Mouse (Mus musculus) cerebellum, adult 9-10 months (tissue): ENCODE measurements around the gene Uvrag.

Source experiments
- DNase-seq: peaks from one replicate; pipeline ENCODE4 v3.0.0; 2022

Uvrag gene

DNA sequence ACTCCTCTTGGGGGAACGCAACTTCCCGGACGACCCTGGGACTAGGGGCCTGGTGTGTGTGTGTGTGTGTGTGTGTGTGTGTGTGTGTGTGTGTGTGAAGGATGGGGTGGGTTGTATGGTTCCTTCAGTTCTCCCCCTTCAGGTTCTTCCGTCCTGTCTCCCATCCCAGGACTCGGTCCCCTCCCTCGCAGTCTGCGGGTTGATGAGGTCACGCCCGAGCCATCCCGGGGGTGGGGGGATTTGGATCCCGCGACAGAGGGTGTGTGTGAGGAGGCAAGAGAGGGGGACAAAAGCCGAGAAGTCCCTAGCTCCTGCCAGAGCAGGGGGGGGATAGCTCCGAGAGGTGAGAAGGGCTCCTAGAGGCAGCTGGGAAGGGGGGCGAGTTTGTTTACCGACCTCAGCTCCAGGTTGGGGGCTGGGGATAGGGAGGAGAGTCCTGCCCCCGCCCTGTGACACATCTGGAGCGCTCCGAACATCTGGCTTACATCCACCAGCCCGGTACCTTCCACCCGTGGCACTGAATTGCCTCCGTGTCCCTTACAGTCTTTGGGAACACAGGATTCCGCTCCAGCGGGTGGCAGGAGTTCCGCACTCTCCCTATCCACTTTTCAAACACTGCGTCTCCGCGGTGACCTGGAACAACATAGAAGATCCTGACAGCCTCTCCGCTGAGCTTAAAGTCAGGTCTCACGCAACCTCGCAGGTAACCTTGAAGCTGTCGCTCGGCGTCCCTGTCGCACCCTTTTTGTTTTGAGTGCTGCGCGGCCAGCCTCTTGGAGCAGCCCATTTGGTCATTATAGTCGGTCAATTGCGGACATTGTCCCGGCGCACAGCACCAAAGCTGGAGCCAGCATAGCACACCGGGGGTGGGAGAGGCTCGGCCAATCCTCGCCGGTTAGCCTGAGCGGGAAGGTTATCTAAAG lies 305.2 kb downstream of the Uvrag start:
- no peak for DNase-seq
